Mouse (Mus musculus): ENCODE data around the gene 2410015M20Rik. TPM values are rescaled to one million over a fixed set of nuclear protein-coding genes. Genes with fewer than 3 reads are reported as not detected.

2410015M20Rik gene
- total RNA-seq, 2 experiments from 2014 or later: 294 to 338 TPM

DNA sequence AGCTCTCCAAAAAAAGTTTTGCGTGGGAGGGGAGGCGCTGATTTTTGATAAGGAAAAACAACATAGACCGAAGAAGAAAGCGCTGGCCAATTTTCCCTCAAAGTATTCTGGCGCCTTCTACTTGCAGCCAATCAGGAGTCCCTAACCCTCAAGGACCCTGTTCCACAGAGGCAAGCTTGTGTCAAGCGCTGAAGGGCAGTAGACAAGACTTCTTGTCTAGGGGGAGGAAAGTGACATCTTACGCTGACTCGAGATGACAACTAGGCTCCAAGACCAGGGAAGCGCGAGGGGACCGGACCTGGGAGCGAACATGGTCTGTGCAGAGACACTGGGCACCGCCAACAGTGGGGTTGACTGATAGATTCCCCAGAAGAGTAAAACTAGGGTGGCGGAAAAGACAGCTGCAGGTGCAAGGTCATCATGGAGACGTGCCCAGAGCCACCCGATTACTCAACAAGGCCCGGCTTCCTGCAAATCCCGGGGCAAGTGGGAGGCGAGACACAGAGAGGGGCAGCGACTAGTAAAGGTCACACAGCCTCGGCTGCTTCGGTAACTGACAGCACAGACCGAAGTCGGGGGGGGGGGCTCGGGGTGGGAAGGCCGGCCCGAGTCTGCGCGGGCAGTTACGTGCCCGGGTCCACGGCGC is 25.8 kb downstream of the 2410015M20Rik start:
- peak in 1 of 2 experiments; percentile 25 for DNase-seq (ENCODE audit: low spot score in 2 of 2)

DNA sequence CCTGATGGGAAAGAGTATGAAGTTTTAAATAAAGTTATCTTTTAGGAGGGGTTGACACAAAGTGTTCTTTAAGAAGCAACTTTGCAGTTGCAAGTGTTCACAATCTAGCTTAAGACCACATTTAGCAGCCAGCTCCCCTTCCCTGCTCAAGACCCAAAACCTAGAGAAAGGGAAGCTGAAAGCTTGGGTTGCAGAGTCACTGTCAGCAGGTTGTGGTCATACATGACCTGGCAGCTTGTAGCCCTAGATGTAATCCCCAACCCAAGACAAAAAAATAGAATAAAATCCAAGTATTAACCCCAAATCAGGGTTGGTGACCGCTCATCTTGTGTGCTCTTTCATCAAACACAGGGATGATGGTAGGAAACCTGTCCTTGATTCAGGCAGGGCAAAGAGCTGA is 26.5 kb downstream of the 2410015M20Rik start:
- no peak for DNase-seq (ENCODE audit: low spot score in 2 of 2)

DNA sequence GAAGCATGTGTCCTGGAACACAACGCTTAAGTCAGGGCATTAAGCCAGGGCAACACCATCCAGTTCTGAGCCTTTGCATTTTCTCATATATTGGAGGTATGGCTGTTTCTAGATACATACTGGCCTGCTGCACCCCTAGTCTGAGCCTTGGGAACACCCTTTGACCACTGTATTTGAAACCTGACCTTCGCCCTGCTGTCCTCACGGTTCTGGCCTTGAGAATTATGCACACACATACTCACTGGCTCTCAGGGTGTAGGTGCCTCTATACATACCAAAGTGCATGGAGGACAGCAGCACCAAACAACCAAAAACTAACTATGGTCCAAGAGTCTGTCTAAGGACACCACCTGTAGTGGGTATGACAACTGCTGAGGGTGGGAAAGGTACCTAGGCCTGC is 36.6 kb downstream of the 2410015M20Rik start:
- DNase-seq (ENCODE audit: low spot score in 2 of 2): no peak

DNA sequence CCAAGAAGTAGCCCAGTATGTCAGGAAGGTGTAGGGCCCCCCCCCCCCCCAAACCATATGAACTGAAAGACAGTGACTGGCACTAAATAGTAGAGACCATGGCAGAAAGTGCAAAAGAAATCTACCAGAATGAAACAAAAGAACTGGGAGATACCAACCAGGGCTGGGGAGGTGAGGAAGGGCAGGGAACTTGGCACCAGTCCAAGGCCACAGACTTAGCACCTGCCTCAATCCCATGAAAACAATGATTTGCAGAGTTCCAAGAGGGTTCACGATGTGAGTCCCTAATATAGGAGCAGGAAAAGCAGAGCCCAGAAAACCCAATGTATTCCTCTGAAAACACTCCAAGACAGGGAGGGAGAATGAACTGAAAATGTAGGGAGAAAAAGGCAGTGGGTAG is 37.4 kb downstream of the 2410015M20Rik start:
- DNase-seq (ENCODE audit: low spot score in 2 of 2): no peak

DNA sequence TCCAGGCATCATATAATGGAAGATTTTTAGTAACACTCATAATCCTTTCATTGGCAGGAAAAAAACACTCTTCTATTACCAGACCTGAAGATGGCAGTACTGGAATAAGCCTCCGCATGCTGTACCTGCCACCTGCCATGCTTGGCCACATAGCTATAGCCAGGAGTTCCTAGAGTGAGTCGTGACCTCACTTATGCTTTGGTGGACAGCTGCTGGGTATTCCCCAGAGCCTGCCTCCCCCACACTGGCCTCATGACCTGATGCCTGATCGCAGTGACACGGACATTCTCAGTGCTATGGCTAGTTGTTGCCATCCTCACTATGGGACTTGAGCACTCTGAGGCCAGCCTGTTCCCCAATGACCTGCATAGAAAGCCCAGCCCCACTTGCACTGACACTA is 39.3 kb downstream of the 2410015M20Rik start:
- no peak for DNase-seq (ENCODE audit: low spot score in 2 of 2)

DNA sequence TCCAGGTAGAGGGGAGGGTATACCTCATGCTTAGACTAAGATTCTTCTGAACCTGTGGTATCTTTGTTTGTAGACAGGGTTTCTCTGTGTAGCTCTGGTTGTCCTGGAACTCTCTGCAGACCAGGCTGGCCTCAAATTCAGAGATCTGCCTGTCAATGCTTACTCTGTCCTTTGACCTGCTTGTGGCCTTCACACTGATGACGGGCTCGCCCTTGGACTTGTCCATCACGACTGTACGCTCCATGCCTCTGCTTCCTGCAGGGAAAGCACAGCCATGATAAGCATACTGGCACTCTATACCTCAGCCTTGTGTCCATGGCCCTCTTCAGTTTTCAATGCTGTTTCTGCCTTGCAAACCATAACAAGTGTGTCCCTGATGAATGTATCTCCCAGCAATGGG is 42.2 kb downstream of the 2410015M20Rik start:
- no peak for DNase-seq (ENCODE audit: low spot score in 2 of 2)

DNA sequence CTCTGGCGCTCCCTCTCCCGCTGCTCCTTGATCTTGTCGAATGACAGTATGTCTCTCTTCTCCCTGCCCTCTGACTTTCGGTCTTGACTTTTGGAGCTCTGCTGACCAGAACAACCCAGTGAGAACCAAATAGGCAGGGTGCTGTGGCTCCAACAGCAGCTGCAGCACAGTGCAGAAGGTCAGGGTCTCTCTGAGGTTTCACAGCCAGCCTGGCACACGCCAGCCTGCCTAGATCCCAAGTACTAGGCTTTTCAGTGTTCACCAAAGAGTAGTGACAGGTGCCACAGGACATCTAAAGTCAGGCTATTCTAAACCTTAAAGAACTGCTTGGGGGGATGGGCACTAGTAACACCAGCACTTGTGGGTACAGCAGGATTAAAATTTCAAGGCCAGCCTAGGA is 42.7 kb downstream of the 2410015M20Rik start:
- no peak for DNase-seq (ENCODE audit: low spot score in 2 of 2)

DNA sequence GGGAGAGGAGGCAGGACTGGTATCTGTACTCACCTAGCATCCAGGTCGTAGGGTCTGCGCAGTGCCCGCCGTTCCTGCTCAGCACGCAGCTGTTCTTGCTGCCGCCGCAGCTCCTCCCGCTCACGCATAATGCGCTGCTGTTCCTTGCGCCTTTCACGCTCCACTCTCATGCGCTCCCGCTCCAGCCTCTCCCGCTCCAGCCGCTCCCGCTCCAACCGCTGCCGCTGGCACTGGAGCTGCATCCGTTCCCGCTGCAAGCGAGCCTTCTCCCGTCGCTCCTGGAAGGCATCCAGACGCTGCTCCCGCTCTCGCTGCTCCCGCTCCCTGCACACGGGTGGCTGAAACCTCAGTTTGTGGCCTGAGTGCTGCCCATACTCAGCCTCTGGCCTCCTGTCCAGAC is 43.3 kb downstream of the 2410015M20Rik start:
- DNase-seq (ENCODE audit: low spot score in 2 of 2): no peak

DNA sequence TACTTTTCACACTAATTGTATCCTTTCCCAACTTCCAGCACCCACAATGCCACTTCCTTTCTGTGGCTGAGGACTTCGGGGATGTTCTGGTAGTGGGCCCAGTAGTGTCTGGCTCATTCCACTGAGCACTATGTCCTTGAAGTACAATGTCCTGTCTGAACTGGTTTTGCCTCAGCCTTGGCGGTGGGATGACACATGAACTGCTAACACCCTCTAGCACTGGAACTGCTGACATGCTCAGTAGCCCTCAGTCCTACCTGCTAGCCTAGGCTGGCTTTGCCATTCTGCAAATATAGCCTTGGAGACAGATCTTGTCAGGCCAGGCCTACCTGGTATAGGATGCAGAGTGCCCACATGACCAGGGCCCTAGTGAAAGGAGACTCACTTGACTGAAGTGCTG is 47.7 kb downstream of the 2410015M20Rik start:
- no peak for DNase-seq (ENCODE audit: low spot score in 2 of 2)

DNA sequence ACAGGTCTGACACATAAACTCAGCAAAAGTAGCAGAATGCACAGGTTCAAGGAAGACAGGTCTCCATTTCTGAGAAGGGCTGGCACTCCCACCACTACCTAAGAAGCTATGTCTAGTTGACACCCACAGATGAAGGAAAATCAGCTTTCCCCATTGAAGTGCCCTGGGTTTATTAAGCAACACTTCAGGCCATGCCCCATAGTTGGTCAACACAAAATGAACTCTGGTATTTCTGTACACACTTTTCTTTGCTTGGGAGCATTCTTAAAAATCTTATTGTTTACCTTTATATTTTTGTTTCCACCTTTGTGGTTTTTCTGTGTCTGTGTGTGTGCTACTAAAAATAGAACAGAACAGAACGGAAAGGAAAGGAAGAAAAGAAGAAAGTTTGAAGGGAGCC is 49.4 kb downstream of the 2410015M20Rik start:
- no peak for DNase-seq (ENCODE audit: low spot score in 2 of 2)

DNA sequence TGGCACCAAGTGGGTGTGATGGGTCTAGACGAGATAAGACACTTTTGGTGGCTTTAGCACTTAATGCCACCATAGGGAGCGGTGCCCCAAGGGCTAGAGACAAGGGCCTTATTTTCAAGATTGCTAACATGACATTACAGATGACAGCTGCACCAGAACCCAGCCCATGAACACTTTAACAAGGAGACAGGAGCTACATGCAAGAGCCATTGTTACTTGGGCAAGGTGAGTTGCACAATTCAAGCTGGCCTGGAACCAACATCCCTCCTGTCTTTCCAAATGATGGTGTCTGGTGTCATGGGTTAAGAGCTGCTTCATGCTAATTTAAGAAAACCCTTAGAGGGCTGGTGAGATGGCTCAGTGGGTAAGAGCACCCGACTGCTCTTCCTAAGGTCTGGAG is 50.2 kb downstream of the 2410015M20Rik start:
- DNase-seq (ENCODE audit: low spot score in 2 of 2): no peak

DNA sequence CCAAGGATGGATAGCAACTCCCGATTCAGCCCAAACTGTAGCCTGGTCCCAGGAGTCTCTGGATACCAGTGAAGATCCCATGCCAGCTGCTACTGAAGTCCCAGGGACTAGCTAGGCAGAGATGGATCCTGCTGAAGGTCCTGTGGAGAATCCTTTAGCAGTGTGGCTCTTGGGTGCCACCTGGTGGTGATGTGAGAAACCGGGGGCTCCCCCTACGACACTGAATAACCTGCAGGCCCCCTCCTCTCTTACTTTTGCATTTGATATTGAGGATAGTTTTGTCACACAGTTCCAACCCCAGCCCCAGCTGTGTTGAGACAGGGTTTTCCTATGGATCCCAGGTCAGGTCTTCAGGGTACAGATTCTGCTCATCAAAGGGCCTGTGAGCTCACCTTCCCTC is 51.1 kb downstream of the 2410015M20Rik start:
- peak; percentile 41 to 46 for DNase-seq (ENCODE audit: low spot score in 2 of 2)

Other genes with a start within 250 kb of the 2410015M20Rik start
- 100 to 1,000 TPM; 176 to 208 TPM for gene Ptprs, start 133.3 kb downstream of the 2410015M20Rik start, total RNA-seq (2021)
- gene Znrf4, start 97.3 kb downstream of the 2410015M20Rik start, total RNA-seq (2021): not detected
- 1 to 10 TPM; 1.4 to 1.9 TPM for gene Gm20219, start 55.4 kb downstream of the 2410015M20Rik start, total RNA-seq (2021)
- 100 to 1,000 TPM; 153 to 170 TPM for gene Safb2, start 25.2 kb downstream of the 2410015M20Rik start, total RNA-seq (2021)
- gene Safb, start 24.9 kb downstream of the 2410015M20Rik start, total RNA-seq (2021): 100 to 1,000 TPM; 168 to 177 TPM
- 1,000 to 10,000 TPM; 1,222 to 1,358 TPM for gene Rpl36, start 3.6 kb upstream of the 2410015M20Rik start, total RNA-seq (2021)
- 100 to 1,000 TPM; 306 to 318 TPM for gene Lonp1, start 17.1 kb upstream of the 2410015M20Rik start, total RNA-seq (2021)
- 1 to 10 TPM; 2.4 to 2.7 TPM for gene Catsperd, start 18.4 kb upstream of the 2410015M20Rik start, total RNA-seq (2021)
- gene Ranbp3, start 63.5 kb upstream of the 2410015M20Rik start, total RNA-seq (2021): 10 to 100 TPM; 88.1 to 89.6 TPM
- gene Ndufa11, start 108.0 kb upstream of the 2410015M20Rik start, total RNA-seq (2021): 100 to 1,000 TPM; 244 to 256 TPM
- 10 to 100 TPM; 31.4 to 34.4 TPM for gene Vmac, start 108.3 kb upstream of the 2410015M20Rik start, total RNA-seq (2021)
- 1 to 10 TPM; 4.1 to 5.2 TPM for gene Nrtn, start 147.8 kb upstream of the 2410015M20Rik start, total RNA-seq (2021)
- gene Dus3l, start 155.0 kb upstream of the 2410015M20Rik start, total RNA-seq (2021): 10 to 100 TPM; 53.0 to 56.2 TPM
- under 1 TPM; 0.76 to 0.90 TPM for gene Prr22, start 160.5 kb upstream of the 2410015M20Rik start, total RNA-seq (2021)
- gene Rfx2, start 221.2 kb upstream of the 2410015M20Rik start, total RNA-seq (2021): 1 to 10 TPM; 7.4 to 7.6 TPM